Comparison of ENCODE assay signal across 24 mouse cellular contexts in the genomic region with DNA sequence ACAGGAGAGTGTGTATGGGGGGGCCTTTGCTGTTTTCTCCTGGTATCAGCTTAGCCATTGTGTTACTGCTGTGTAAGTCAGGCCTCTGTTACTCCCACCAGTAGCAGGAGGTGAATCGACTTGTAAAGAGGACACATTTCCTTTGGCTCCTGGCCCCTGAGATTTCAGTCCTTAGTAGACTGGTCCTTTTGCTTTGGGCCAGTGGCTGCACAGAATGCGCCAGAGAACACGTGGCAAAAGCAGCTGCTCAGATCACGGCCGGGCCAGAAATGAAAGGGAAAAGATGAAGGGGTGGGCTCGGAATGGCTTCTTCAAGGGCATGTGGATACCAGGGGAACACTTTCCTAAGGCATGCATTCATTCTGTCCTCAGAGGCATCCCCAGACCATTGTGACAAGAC. TPM values are rescaled to one million over a fixed set of nuclear protein-coding genes. Genes with fewer than 3 reads are reported as not detected.
DNase-seq lines count a peak whose midpoint lies in the region; ATAC-seq and TF ChIP-seq lines count a peak whose summit lies in the region.
"Had no signal": no experiment of that assay in that cellular context is flagged by ENCODE, and none has a peak within 500 bp of the region (broad histone marks: within the 10 kb centered on the region; RNA-seq: fewer than 3 reads in every experiment).

No protein-coding gene starts in this region.

- WGBS in forebrain, embryonic 13.5 days: 75% methylated on average over 6 of the region's 6 CpGs
- 77% methylated on average over 6 of the region's 6 CpGs for WGBS in forebrain, embryonic 11.5 days
- 52% methylated on average over 6 of the region's 6 CpGs for WGBS in midbrain, embryonic 14.5 days
- WGBS in midbrain, embryonic 15.5 days: 47% methylated on average over 6 of the region's 6 CpGs

- H3K4me1 ChIP-seq in forebrain, embryonic 13.5 days: 0 out of 2 replicates have a peak, but pooled peaks cover 4% of the 10 kb centered on the region
- H3K4me1 ChIP-seq in forebrain, embryonic 11.5 days (replicated peaks; ENCODE audit: control insufficient read depth, insufficient read depth, low read length): no peaks in the 10 kb centered on the region
- H3K4me1 ChIP-seq in midbrain, embryonic 14.5 days (ENCODE audit: control insufficient read depth, insufficient read depth, low read length): no peaks in the 10 kb centered on the region
- H3K4me1 ChIP-seq in midbrain, embryonic 15.5 days: no peaks in the 10 kb centered on the region

- H3K9me3 ChIP-seq in forebrain, embryonic 13.5 days (replicated peaks): no peaks in the 10 kb centered on the region
- H3K9me3 ChIP-seq in forebrain, embryonic 11.5 days (ENCODE audit: control insufficient read depth, low read length): no peaks in the 10 kb centered on the region
- no peaks in the 10 kb centered on the region for H3K9me3 ChIP-seq in midbrain, embryonic 14.5 days (ENCODE audit: control insufficient read depth, low read length)
- no peaks in the 10 kb centered on the region for H3K9me3 ChIP-seq in midbrain, embryonic 15.5 days
- H3K9me3 ChIP-seq: embryonic facial prominence, embryonic 13.5 days; embryonic facial prominence, embryonic 15.5 days; forebrain, embryonic 10.5 days had no signal

- no peaks in the 10 kb centered on the region for H3K36me3 ChIP-seq in forebrain, embryonic 13.5 days (ENCODE audit: poor library complexity, severe bottlenecking)
- no peaks in the 10 kb centered on the region for H3K36me3 ChIP-seq in forebrain, embryonic 11.5 days (ENCODE audit: control insufficient read depth, insufficient read depth, low read length)
- no peaks in the 10 kb centered on the region for H3K36me3 ChIP-seq in midbrain, embryonic 14.5 days (ENCODE audit: control insufficient read depth, insufficient read depth, low read length)
- H3K36me3 ChIP-seq in midbrain, embryonic 15.5 days (replicated peaks): no peaks in the 10 kb centered on the region
- H3K36me3 ChIP-seq: embryonic facial prominence, embryonic 13.5 days; embryonic facial prominence, embryonic 15.5 days; forebrain, embryonic 10.5 days had no signal

- no peak for TF ChIP-seq CTCF in brain, embryonic 14.5 days (IDR thresholded peaks at IDR 0.05; ENCODE audit: borderline replicate concordance, extremely low read depth, insufficient read depth, insufficient read length)

- H3K27ac ChIP-seq in forebrain, embryonic 13.5 days: 0 out of 2 replicates have a peak overlapping the region, but pooled peaks have one; percentile 14
- no peak overlapping the region for H3K27ac ChIP-seq in forebrain, embryonic 11.5 days (ENCODE audit: low read depth, low read length)
- H3K27ac ChIP-seq in midbrain, embryonic 14.5 days (replicated peaks; ENCODE audit: low read depth, low read length): no peak overlapping the region
- no peak overlapping the region for H3K27ac ChIP-seq in midbrain, embryonic 15.5 days
- H3K27ac ChIP-seq: embryonic facial prominence, embryonic 13.5 days; embryonic facial prominence, embryonic 15.5 days; forebrain, embryonic 10.5 days had no signal

- no peak overlapping the region for H3K4me3 ChIP-seq in forebrain, embryonic 13.5 days
- H3K4me3 ChIP-seq in forebrain, embryonic 11.5 days (ENCODE audit: low read depth, low read length): no peak overlapping the region
- no peak overlapping the region for H3K4me3 ChIP-seq in midbrain, embryonic 14.5 days (replicated peaks; ENCODE audit: low read depth, low read length)
- H3K4me3 ChIP-seq in midbrain, embryonic 15.5 days: no peak overlapping the region
- H3K4me3 ChIP-seq: embryonic facial prominence, embryonic 13.5 days; embryonic facial prominence, embryonic 15.5 days; erythroblast, embryonic 14.5 days; forebrain, embryonic 10.5 days had no signal

- no peak for ATAC-seq in forebrain, embryonic 13.5 days
- no peak for ATAC-seq in forebrain, embryonic 11.5 days (replicated peaks; ENCODE audit: low FRiP score)
- ATAC-seq in midbrain, embryonic 14.5 days (ENCODE audit: low FRiP score, low TSS enrichment): no peak
- ATAC-seq in midbrain, embryonic 15.5 days (replicated peaks): no peak
- ATAC-seq: activated CD4-positive, CD25-positive, alpha-beta regulatory T cell, adult 4 months; forebrain, embryonic 14.5 days; forebrain, embryonic 16.5 days; Patski had no signal

- H3K9ac ChIP-seq in forebrain, embryonic 13.5 days: no peak overlapping the region
- no peak overlapping the region for H3K9ac ChIP-seq in forebrain, embryonic 11.5 days (ENCODE audit: low read length)
- H3K9ac ChIP-seq in midbrain, embryonic 14.5 days (replicated peaks; ENCODE audit: low read length): no peak overlapping the region
- no peak overlapping the region for H3K9ac ChIP-seq in midbrain, embryonic 15.5 days
- H3K9ac ChIP-seq: embryonic facial prominence, embryonic 13.5 days; embryonic facial prominence, embryonic 15.5 days had no signal

- no peaks in the 10 kb centered on the region for H3K27me3 ChIP-seq in forebrain, embryonic 13.5 days
- H3K27me3 ChIP-seq in forebrain, embryonic 11.5 days (ENCODE audit: control insufficient read depth, insufficient read depth, low read length): no peaks in the 10 kb centered on the region
- H3K27me3 ChIP-seq in midbrain, embryonic 14.5 days (ENCODE audit: control insufficient read depth, insufficient read depth, low read length): no peaks in the 10 kb centered on the region
- H3K27me3 ChIP-seq in midbrain, embryonic 15.5 days (replicated peaks): no peaks in the 10 kb centered on the region
- H3K27me3 ChIP-seq: embryonic facial prominence, embryonic 13.5 days; embryonic facial prominence, embryonic 15.5 days; Patski had no signal

- TF ChIP-seq POLR2A in brain, embryonic 14.5 days (IDR thresholded peaks at IDR 0.05; ENCODE audit: borderline replicate concordance, extremely low read depth, insufficient read depth, insufficient read length, poor library complexity, severe bottlenecking): no peak

- no peak for DNase-seq in forebrain, embryonic 11.5 days (ENCODE audit: low spot score)
- peak; percentile 2 for DNase-seq in midbrain, embryonic 14.5 days
- peak; percentile 8 for DNase-seq in brain, embryonic 14.5 days (ENCODE audit: low read depth)
- DNase-seq in thymus, postnatal 10 days (ENCODE audit: low spot score in 2 of 2): no peak
- DNase-seq: adrenal gland, adult 8-10 months; adrenal gland, postnatal 14 days; adrenal gland, postnatal 36 days; cerebellum, adult 11 months; cerebellum, adult 18-20 months; cerebellum, adult 8-10 months; cerebellum, postnatal 14 days; cerebellum, postnatal 36 days; embryo, embryonic 11 days had no signal

- H3K4me2 ChIP-seq in forebrain, embryonic 13.5 days: no peak overlapping the region
- H3K4me2 ChIP-seq in forebrain, embryonic 11.5 days (ENCODE audit: low read depth, low read length, severe bottlenecking): no peak overlapping the region
- H3K4me2 ChIP-seq in midbrain, embryonic 14.5 days (ENCODE audit: low read length): no peak overlapping the region
- no peak overlapping the region for H3K4me2 ChIP-seq in midbrain, embryonic 15.5 days
- H3K4me2 ChIP-seq: embryonic facial prominence, embryonic 13.5 days; embryonic facial prominence, embryonic 15.5 days had no signal

RNA-seq across cellular contexts. Expression of a gene that starts 5.2 kb away (rescaled TPM):
- polyA plus RNA-seq in forebrain, embryonic 13.5 days (2015; fragmentation: Nextera tagmentation; extraction: Ambion mirVana): not detected in 2 replicates
- polyA plus RNA-seq in forebrain, embryonic 11.5 days (2014; fragmentation: Nextera tagmentation; extraction: Ambion mirVana): not detected in 2 replicates
- polyA plus RNA-seq in midbrain, embryonic 14.5 days (2014; fragmentation: Nextera tagmentation; extraction: Ambion mirVana): 0.12 TPM in 1 of 2 replicates, not detected in the other
- 0.19 TPM in 1 of 2 replicates, not detected in the other for polyA plus RNA-seq in midbrain, embryonic 15.5 days (2015; fragmentation: Nextera tagmentation; extraction: Ambion mirVana)
- polyA plus RNA-seq in brain, embryonic 14.5 days (2012; rRNA removed): 0.08 TPM in 1 of 2 replicates, not detected in the other
- polyA plus RNA-seq: activated CD4-positive, CD25-positive, alpha-beta regulatory T cell, adult 4 months; embryonic facial prominence, embryonic 11.5 days; erythroblast, embryonic 14.5 days; forebrain, embryonic 10.5 days; forebrain, embryonic 14.5 days; Patski had no signal

RNA-seq across cellular contexts. Expression of a gene that starts 27.3 kb away (rescaled TPM):
- 272 and 304 TPM in 2 replicates for polyA plus RNA-seq in forebrain, embryonic 13.5 days (2015; fragmentation: Nextera tagmentation; extraction: Ambion mirVana)
- polyA plus RNA-seq in forebrain, embryonic 11.5 days (2014; fragmentation: Nextera tagmentation; extraction: Ambion mirVana): 259 and 277 TPM in 2 replicates
- polyA plus RNA-seq in midbrain, embryonic 14.5 days (2014; fragmentation: Nextera tagmentation; extraction: Ambion mirVana): 462 and 529 TPM in 2 replicates
- polyA plus RNA-seq in midbrain, embryonic 15.5 days (2015; fragmentation: Nextera tagmentation; extraction: Ambion mirVana): 442 and 456 TPM in 2 replicates
- polyA plus RNA-seq in brain, embryonic 14.5 days (2012; rRNA removed): 318 and 370 TPM in 2 replicates

Comparison
In these comparisons a context has a peak if more than half of its experiments do, and no peak if none do; other contexts are left out.
1. DNase-seq: peak in midbrain, embryonic 14.5 days (single experiment) and brain, embryonic 14.5 days (single experiment); none in forebrain, embryonic 11.5 days (single experiment) and thymus, postnatal 10 days (0 of 2).